Mouse (Mus musculus) midbrain, embryonic 11.5 days (tissue): ENCODE data around the gene Kank2. TPM values are rescaled to one million over a fixed set of nuclear protein-coding genes. Genes with fewer than 3 reads are reported as not detected.
A peak's percentile ranks its signal among the peaks of the same experiment; 100 is the strongest.

Experiments used
- ATAC-seq: fragments of 200-750 bp; cut with Nextera tagmentation; 2 replicates; pipeline ENCODE4 v1.8.0; 2017; ENCODE audit warnings: moderate TSS enrichment, moderate library complexity; ENCODE audit not compliant: low FRiP score
- DNase-seq: peaks from one replicate; pipeline ENCODE4 v3.0.0; 2015; ENCODE audit warnings: low spot score; ENCODE audit errors: missing footprints
- H3K27ac ChIP-seq: fragments of 300-500 bp; sonication (generic); 2 replicates; pipeline ENCODE4 v1.5.1; 2014; ENCODE audit warnings: low read depth, low read length
- H3K27me3 ChIP-seq: fragments of 300-500 bp; sonication (generic); 2 replicates; pipeline ENCODE4 v1.6.1; 2014; ENCODE audit warnings: mild to moderate bottlenecking, low read length, moderate library complexity, mixed read lengths; ENCODE audit not compliant: control insufficient read depth, insufficient read depth
- H3K36me3 ChIP-seq: fragments of 300-500 bp; sonication (generic); 2 replicates; pipeline ENCODE4 v1.6.1; 2014; ENCODE audit warnings: mild to moderate bottlenecking, low read length, moderate library complexity, mixed read lengths; ENCODE audit not compliant: control insufficient read depth, insufficient read depth
- H3K4me1 ChIP-seq: fragments of 300-500 bp; sonication (generic); 2 replicates; pipeline ENCODE4 v1.6.1; 2014; ENCODE audit warnings: low read length; ENCODE audit not compliant: control insufficient read depth, insufficient read depth
- H3K4me2 ChIP-seq: fragments of 300-500 bp; sonication (generic); 2 replicates; pipeline ENCODE4 v1.6.1; 2014; ENCODE audit warnings: mild to moderate bottlenecking, moderate library complexity
- H3K4me3 ChIP-seq: fragments of 300-500 bp; sonication (generic); 2 replicates; pipeline ENCODE4 v1.5.1; 2014; ENCODE audit warnings: low read depth, low read length
- H3K9ac ChIP-seq: fragments of 300-500 bp; sonication (generic); 2 replicates; pipeline ENCODE4 v1.6.1; 2014; ENCODE audit warnings: low read length
- H3K9me3 ChIP-seq: fragments of 300-500 bp; sonication (generic); 2 replicates; pipeline ENCODE4 v1.6.1; 2016; ENCODE audit warnings: low read length; ENCODE audit not compliant: control insufficient read depth
- WGBS: fragments of 180-500 bp; shearing (Covaris S2); extraction: QIAGEN DNeasy Blood & Tissue Kit; methylation state at CpG from one replicate; pipeline ENCODE4 v1.1.7; 2014; 5-methylcytosine and 5-hydroxymethylcytosine counted together
- polyA plus RNA-seq: library from polyadenylated mRNA; unstranded; fragments of >200 nt; fragmentation: Nextera tagmentation; extraction: Ambion mirVana; gene quantifications from 2 replicates; pipeline ENCODE4 v1.2.1, GENCODE M21; 2014

Kank2 gene
- polyA plus RNA-seq, 1 experiment from 2014 or later = 3.9 TPM

GRCm38 (mm10) chr9:21822686-21823085 lies 24.1 kb upstream of the Kank2 start:
- no peak overlapping the region for H3K4me3 ChIP-seq
- H3K4me1 ChIP-seq = no peaks in the 10 kb centered on the region
- H3K27ac ChIP-seq = no peak overlapping the region
- DNase-seq (peak; percentile 57), ATAC-seq (no peak)
- H3K36me3 ChIP-seq = no peaks in the 10 kb centered on the region
- H3K9ac ChIP-seq = no peak overlapping the region
- H3K9me3 ChIP-seq = no peaks in the 10 kb centered on the region
- no peaks in the 10 kb centered on the region for H3K27me3 ChIP-seq
- 82% methylated on average over 6 of the region's 6 CpGs for WGBS
- no peak overlapping the region for H3K4me2 ChIP-seq

- no peak overlapping the region for H3K27ac ChIP-seq
- no peaks in the 10 kb centered on the region for H3K9me3 ChIP-seq
- H3K9ac ChIP-seq = no peak overlapping the region
- no peaks in the 10 kb centered on the region for H3K27me3 ChIP-seq
- WGBS = 92% methylated on average over 12 of the region's 12 CpGs
- ATAC-seq = no peak
- H3K4me3 ChIP-seq = no peak overlapping the region
- peak; percentile 57 for DNase-seq
- H3K4me2 ChIP-seq = no peak overlapping the region
- H3K4me1 ChIP-seq = no peaks in the 10 kb centered on the region
- no peaks in the 10 kb centered on the region for H3K36me3 ChIP-seq
These were observed 21.6 kb upstream of the Kank2 start for GRCm38 (mm10) chr9:21820183-21820582.

GRCm38 (mm10) chr9:21819181-21819729 lies 20.7 kb upstream of the Kank2 start:
- WGBS = 92% methylated on average over 2 of the region's 2 CpGs
- DNase-seq = peak; percentile 39
- no peak overlapping the region for H3K27ac ChIP-seq

GRCm38 (mm10) chr9:21818561-21818960 lies 20.0 kb upstream of the Kank2 start:
- no peaks in the 10 kb centered on the region for H3K36me3 ChIP-seq
- WGBS = 95% methylated on average over 6 of the region's 6 CpGs
- no peaks in the 10 kb centered on the region for H3K4me1 ChIP-seq
- no peaks in the 10 kb centered on the region for H3K9me3 ChIP-seq
- no peaks in the 10 kb centered on the region for H3K27me3 ChIP-seq
- no peak overlapping the region for H3K9ac ChIP-seq
- no peak for ATAC-seq
- H3K4me2 ChIP-seq = no peak overlapping the region
- H3K27ac ChIP-seq = no peak overlapping the region
- DNase-seq = peak; percentile 45
- no peak overlapping the region for H3K4me3 ChIP-seq

More at GRCm38 (mm10) chr9:21819181-21819729, 20.7 kb upstream of the Kank2 start:
- Histone ChIP-seq H3K9me3 (no peaks in the 10 kb centered on the region), H3K27me3 (no peaks in the 10 kb centered on the region), H3K36me3 (no peaks in the 10 kb centered on the region), H3K4me2 (no peak overlapping the region), H3K9ac (no peak overlapping the region), H3K4me1 (no peaks in the 10 kb centered on the region), H3K4me3 (no peak overlapping the region)
- no peak for ATAC-seq

- Histone ChIP-seq H3K27ac (no peak overlapping the region), H3K4me1 (no peaks in the 10 kb centered on the region), H3K4me3 (no peak overlapping the region), H3K9me3 (no peaks in the 10 kb centered on the region), H3K27me3 (no peaks in the 10 kb centered on the region), H3K4me2 (no peak overlapping the region), H3K36me3 (no peaks in the 10 kb centered on the region), H3K9ac (no peak overlapping the region)
- DNase-seq = peak; percentile 75
- ATAC-seq = no peak
- 84% methylated on average over 4 of the region's 4 CpGs for WGBS
These were observed 19.6 kb upstream of the Kank2 start for GRCm38 (mm10) chr9:21818125-21818524.

- DNase-seq = peak; percentile 60
- Histone ChIP-seq H3K4me1 (no peaks in the 10 kb centered on the region), H3K27ac (no peak overlapping the region), H3K4me3 (no peak overlapping the region), H3K27me3 (no peaks in the 10 kb centered on the region), H3K9me3 (no peaks in the 10 kb centered on the region), H3K9ac (no peak overlapping the region), H3K4me2 (no peak overlapping the region), H3K36me3 (no peaks in the 10 kb centered on the region)
- 76% methylated on average over 9 of the region's 9 CpGs for WGBS
- no peak for ATAC-seq
These were observed 18.3 kb upstream of the Kank2 start for GRCm38 (mm10) chr9:21816716-21817305.

- 90% methylated on average over 5 of the region's 5 CpGs for WGBS
- no peaks in the 10 kb centered on the region for H3K36me3 ChIP-seq
These were observed 12.6 kb upstream of the Kank2 start for GRCm38 (mm10) chr9:21811170-21811569.

GRCm38 (mm10) chr9:21808561-21808960 lies 10.0 kb upstream of the Kank2 start:
- Histone ChIP-seq H3K27ac (no peak overlapping the region), H3K4me1 (0 out of 2 replicates have a peak, but pooled peaks cover 3% of the 10 kb centered on the region), H3K9ac (no peak overlapping the region), H3K36me3 (no peaks in the 10 kb centered on the region), H3K4me2 (no peak overlapping the region), H3K27me3 (no peaks in the 10 kb centered on the region), H3K4me3 (no peak overlapping the region), H3K9me3 (no peaks in the 10 kb centered on the region)
- DNase-seq (peak; percentile 84), ATAC-seq (no peak)
- WGBS = 63% methylated on average over 3 of the region's 3 CpGs

More at GRCm38 (mm10) chr9:21811170-21811569, 12.6 kb upstream of the Kank2 start:
- Histone ChIP-seq H3K4me1 (no peaks in the 10 kb centered on the region), H3K4me3 (no peak overlapping the region), H3K4me2 (no peak overlapping the region), H3K9me3 (no peaks in the 10 kb centered on the region), H3K27ac (no peak overlapping the region), H3K9ac (no peak overlapping the region), H3K27me3 (no peaks in the 10 kb centered on the region)
- ATAC-seq = no peak
- no peak for DNase-seq

- Histone ChIP-seq H3K36me3 (no peaks in the 10 kb centered on the region), H3K27ac (no peak overlapping the region), H3K9ac (no peak overlapping the region), H3K27me3 (no peaks in the 10 kb centered on the region), H3K9me3 (no peaks in the 10 kb centered on the region), H3K4me2 (no peak overlapping the region), H3K4me3 (no peak overlapping the region), H3K4me1 (0 out of 2 replicates have a peak, but pooled peaks cover 3% of the 10 kb centered on the region)
- WGBS = 82% methylated on average over 11 of the region's 11 CpGs
- ATAC-seq = no peak
- no peak for DNase-seq
These were observed 8.4 kb upstream of the Kank2 start for GRCm38 (mm10) chr9:21806976-21807375.
